Mouse (Mus musculus) CH12.LX (cell line): Measurements from ENCODE around the gene Cacul1. TPM values are rescaled to one million over a fixed set of nuclear protein-coding genes. Genes with fewer than 3 reads are reported as not detected.

Experiments used
- DNase-seq: peaks from one replicate; pipeline ENCODE4 v3.0.0-alpha.2; 2013; ENCODE audit errors: extremely low read depth
- H3K27ac ChIP-seq: 2 replicates; pipeline ENCODE4 v1.5.1; 2012; ENCODE audit warnings: low read depth, mild to moderate bottlenecking, control low read depth, moderate library complexity; ENCODE audit not compliant: insufficient read depth
- H3K27me3 ChIP-seq: replicated peaks from 2 replicates; pipeline ENCODE3; 2012; ENCODE audit warnings: inconsistent platforms
- H3K36me3 ChIP-seq, 2 experiments: replicated peaks in 1 of 2; 2 replicates each; pipeline versions ENCODE3 to v1.6.1; 2012; ENCODE audit warnings: inconsistent platforms in 1 of 2, low read length in 1 of 2, mild to moderate bottlenecking in 1 of 2, mixed read lengths in 1 of 2, moderate library complexity in 1 of 2; ENCODE audit not compliant: control insufficient read depth in 1 of 2, insufficient read depth in 1 of 2
- H3K4me1 ChIP-seq, 2 experiments: 2 replicates each; pipeline ENCODE4 v1.6.1; 2012; ENCODE audit warnings: inconsistent platforms in 1 of 2, moderate library complexity in 1 of 2; ENCODE audit not compliant: insufficient read depth in 2 of 2, control insufficient read depth in 1 of 2
- H3K4me2 ChIP-seq: 2 replicates; pipeline ENCODE4 v1.6.1; 2012; ENCODE audit warnings: low read depth, mild to moderate bottlenecking, control low read depth; ENCODE audit not compliant: poor library complexity, insufficient read depth, severe bottlenecking
- H3K4me3 ChIP-seq, 3 experiments: fragments of 150-350 bp in 1 of 3; sonication (generic) in 1 of 3; replicated peaks in 1 of 3; 2 replicates each; pipeline versions ENCODE3 to v1.5.1; 2011 to 2012; ENCODE audit warnings: low read depth in 2 of 3, low read length in 2 of 3, mild to moderate bottlenecking in 2 of 3, moderate library complexity in 2 of 3, control low read depth in 1 of 3, improper control_type of control experiment in 1 of 3, inconsistent platforms in 1 of 3, mixed read lengths in 1 of 3; ENCODE audit not compliant: poor library complexity in 1 of 3
- H3K79me2 ChIP-seq: replicated peaks from 2 replicates; pipeline ENCODE4 v1.6.1; 2012; ENCODE audit warnings: mild to moderate bottlenecking, moderate library complexity; ENCODE audit not compliant: control insufficient read depth, poor library complexity, insufficient read depth, severe bottlenecking; ENCODE audit errors: extremely low read depth
- H3K9ac ChIP-seq: 2 replicates; pipeline ENCODE4 v1.6.1; 2012; ENCODE audit warnings: low read depth, mild to moderate bottlenecking, control low read depth, moderate library complexity; ENCODE audit not compliant: insufficient read depth
- H3K9me3 ChIP-seq: replicated peaks from 2 replicates; pipeline ENCODE3; 2012; ENCODE audit warnings: low read length, inconsistent platforms, mixed read lengths
- BHLHE40 ChIP-seq: IDR thresholded peaks from 2 replicates; pipeline ENCODE4 v1.6.1; 2011; ENCODE audit warnings: mild to moderate bottlenecking, low read depth, low read length, improper control_type of control experiment
- CHD1 ChIP-seq: IDR thresholded peaks from 2 replicates; pipeline ENCODE4 v1.6.1; 2012; ENCODE audit warnings: low read depth, low read length, improper control_type of control experiment, inconsistent platforms
- CTCF ChIP-seq, 2 experiments: IDR thresholded peaks in 1 of 2; conservative IDR thresholded peaks in 1 of 2; 2 replicates each; pipeline ENCODE4 v1.5.1; 2011 to 2012; ENCODE audit warnings: low read depth in 2 of 2, low read length in 2 of 2, improper control_type of control experiment in 1 of 2, inconsistent platforms in 1 of 2, mild to moderate bottlenecking in 1 of 2, moderate library complexity in 1 of 2
- ELF1 ChIP-seq: IDR thresholded peaks from 2 replicates; pipeline ENCODE4 v1.6.1; 2014; ENCODE audit warnings: low read depth, mild to moderate bottlenecking, inconsistent platforms, low read length, improper control_type of control experiment
- ETS1 ChIP-seq: conservative IDR thresholded peaks from 2 replicates; pipeline ENCODE4 v1.6.1; 2012; ENCODE audit warnings: low read depth, mild to moderate bottlenecking, inconsistent platforms, low read length, improper control_type of control experiment, moderate library complexity
- IRF4 ChIP-seq: IDR thresholded peaks from 2 replicates; pipeline ENCODE4 v1.6.1; 2014; ENCODE audit warnings: low read depth, mild to moderate bottlenecking, inconsistent platforms, low read length, improper control_type of control experiment
- JUN ChIP-seq: IDR thresholded peaks from 2 replicates; pipeline ENCODE4 v1.6.1; 2011; ENCODE audit warnings: low read depth, mild to moderate bottlenecking, low read length, improper control_type of control experiment, moderate library complexity; ENCODE audit not compliant: insufficient read depth
- MAFK ChIP-seq: IDR thresholded peaks from 2 replicates; pipeline ENCODE4 v1.6.1; 2011; ENCODE audit warnings: low read length, improper control_type of control experiment; ENCODE audit not compliant: insufficient replicate concordance
- MAX ChIP-seq: IDR thresholded peaks from 2 replicates; pipeline ENCODE4 v1.6.1; 2011; ENCODE audit warnings: low read length, improper control_type of control experiment
- MAZ ChIP-seq: IDR thresholded peaks from 2 replicates; pipeline ENCODE4 v1.6.1; 2012; ENCODE audit warnings: low read depth, mild to moderate bottlenecking, inconsistent platforms, low read length, improper control_type of control experiment, moderate library complexity
- MEF2A ChIP-seq: IDR thresholded peaks from 2 replicates; pipeline ENCODE4 v1.6.1; 2014; ENCODE audit warnings: low read depth, mild to moderate bottlenecking, inconsistent platforms, low read length, improper control_type of control experiment, borderline replicate concordance
- MXI1 ChIP-seq: IDR thresholded peaks from 2 replicates; pipeline ENCODE4 v1.6.1; 2011; ENCODE audit warnings: mild to moderate bottlenecking, low read depth, low read length, improper control_type of control experiment
- MYC ChIP-seq: IDR thresholded peaks from 2 replicates; pipeline ENCODE4 v1.6.1; 2011; ENCODE audit warnings: low read depth, mild to moderate bottlenecking, improper control_type of control experiment, low read length
- NELFE ChIP-seq: IDR thresholded peaks from 2 replicates; pipeline ENCODE4 v1.6.1; 2011; ENCODE audit warnings: low read depth, low read length, improper control_type of control experiment
- POLR2A ChIP-seq: IDR thresholded peaks from 2 replicates; pipeline ENCODE4 v1.6.1; 2011; ENCODE audit warnings: low read depth, mild to moderate bottlenecking, improper control_type of control experiment, low read length
- SIN3A ChIP-seq: IDR thresholded peaks from 2 replicates; pipeline ENCODE4 v1.6.1; 2012; ENCODE audit warnings: low read length, improper control_type of control experiment, inconsistent platforms
- SMC3 ChIP-seq: IDR thresholded peaks from 2 replicates; pipeline ENCODE4 v1.6.1; 2011; ENCODE audit warnings: low read depth, low read length, improper control_type of control experiment
- TBP ChIP-seq: conservative IDR thresholded peaks from 2 replicates; pipeline ENCODE4 v1.6.1; 2011; ENCODE audit warnings: low read depth, low read length, improper control_type of control experiment
- TCF12 ChIP-seq: IDR thresholded peaks from 2 replicates; pipeline ENCODE4 v1.6.1; 2014; ENCODE audit warnings: low read depth, mild to moderate bottlenecking, inconsistent platforms, low read length, improper control_type of control experiment
- USF2 ChIP-seq: conservative IDR thresholded peaks from 2 replicates; pipeline ENCODE4 v1.6.1; 2011; ENCODE audit warnings: low read depth, low read length, improper control_type of control experiment
- ZC3H11A ChIP-seq: IDR thresholded peaks from 2 replicates; pipeline ENCODE4 v1.6.1; 2012; ENCODE audit warnings: low read depth, mild to moderate bottlenecking, inconsistent platforms, low read length, improper control_type of control experiment
- ZKSCAN1 ChIP-seq: IDR thresholded peaks from 2 replicates; pipeline ENCODE4 v1.6.1; 2012; ENCODE audit warnings: low read depth, inconsistent platforms, low read length, improper control_type of control experiment, borderline replicate concordance
- dilution Hi-C: fragments of 300-500 bp; cut with MboI; formaldehyde crosslinking; loops from 2 replicates; pipeline ENCODE4 v1.14.3; 2020; ENCODE audit warnings: low sequenced_read_pairs; ENCODE audit not compliant: extremely low pct_unique_long_range_greater_than_20kb, extremely low pct_ligation_motif_present
- in situ Hi-C: fragments of 300-500 bp; cut with MboI; formaldehyde crosslinking; loops from 3 replicates; pipeline ENCODE4 v1.14.3; 2019; ENCODE audit warnings: low sequenced_read_pairs, low pct_ligation_motif_present, low pct_unique_long_range_greater_than_20kb, mixed read lengths
- polyA plus RNA-seq: library from polyadenylated mRNA; unstranded; fragments of >175 nt; gene quantifications from 2 replicates; pipeline ENCODE4 v1.2.1, GENCODE M21; 2012; ENCODE audit warnings: low read depth; ENCODE audit not compliant: insufficient read length
- total RNA-seq, 2 experiments: library from RNA; depleted of rRNA; stranded (reverse); fragments of 300-350 nt in 1 of 2; fragments of >200 nt in 1 of 2; gene quantifications; 2 replicates each; pipeline ENCODE4 v1.2.3; 2012 to 2014

The Cacul1 gene
- total and polyA plus RNA-seq, 3 experiments = 17.8 to 45.7 (median 44.6) TPM

- TF ChIP-seq CTCF (conservative IDR thresholded peaks at IDR 0.05 in 1 of 2, IDR thresholded peaks at IDR 0.05 in 1 of 2; ENCODE audit: low read depth in 2 of 2, low read length in 2 of 2) = peak in 1 of 2 experiments; percentile 29; a peak in 1 of 4 replicates
- TF ChIP-seq ELF1 = no peak
- TF ChIP-seq NELFE = no peak
- no peak for TF ChIP-seq JUN
- TF ChIP-seq ZC3H11A = no peak
- no peak for TF ChIP-seq IRF4
- in situ Hi-C loops (no loop called here), dilution Hi-C loops (no loop called here)
- H3K36me3 ChIP-seq = peaks cover 5 to 48% of the 10 kb centered on the region in 2 experiments
- no peak overlapping the region for H3K27ac ChIP-seq
- no peak overlapping the region for H3K4me2 ChIP-seq
- H3K4me1 ChIP-seq = peaks cover 0 to 11% of the 10 kb centered on the region in 2 experiments; a peak in 1 of 4 replicates
- no peaks in the 10 kb centered on the region for H3K79me2 ChIP-seq
- H3K27me3 ChIP-seq = no peaks in the 10 kb centered on the region
- H3K4me3 ChIP-seq = no peak overlapping the region
- DNase-seq = no peak
- no peaks in the 10 kb centered on the region for H3K9me3 ChIP-seq
- H3K9ac ChIP-seq = no peak overlapping the region
Measured at GRCm38 (mm10) chr19:60543302-60543701, 37.5 kb downstream of the Cacul1 start.

DNA sequence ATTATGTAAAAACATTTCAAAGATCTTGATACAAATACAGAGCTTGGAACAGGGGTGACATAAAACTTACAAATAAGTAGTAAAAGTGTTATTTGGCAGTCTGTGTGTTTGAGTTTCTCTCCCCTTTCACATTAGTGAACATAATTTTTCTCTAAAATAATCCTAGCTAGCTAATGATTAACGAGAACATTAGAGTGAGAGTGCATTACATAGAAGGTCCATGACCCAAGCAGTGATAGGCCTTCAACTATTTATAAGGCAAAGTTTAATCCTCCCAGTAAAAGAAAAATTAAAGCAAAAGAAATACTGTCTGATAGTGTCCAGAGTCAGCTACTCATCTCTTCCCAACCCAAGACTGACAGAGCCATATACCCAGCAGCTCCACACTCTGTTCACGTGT, 48.9 kb downstream of the Cacul1 start:
- DNase-seq = no peak
- Histone ChIP-seq H3K4me3 (no peak overlapping the region), H3K27me3 (no peaks in the 10 kb centered on the region), H3K4me1 (peaks cover 0 to 14% of the 10 kb centered on the region in 2 experiments; a peak in 1 of 4 replicates), H3K36me3 (peaks cover 7 to 55% of the 10 kb centered on the region in 2 experiments), H3K9ac (no peak overlapping the region), H3K79me2 (no peaks in the 10 kb centered on the region), H3K27ac (no peak overlapping the region), H3K9me3 (no peaks in the 10 kb centered on the region), H3K4me2 (no peak overlapping the region)
- dilution Hi-C loops = no loop called here
- no peak for TF ChIP-seq TCF12
- no peak for TF ChIP-seq USF2
- TF ChIP-seq MAX = no peak
- no peak for TF ChIP-seq ELF1
- TF ChIP-seq MXI1 = no peak
- TF ChIP-seq SMC3 = no peak
- in situ Hi-C loops = no loop called here

GRCm38 (mm10) chr19:60530171-60530570, 50.7 kb downstream of the Cacul1 start:
- Histone ChIP-seq H3K9me3 (no peaks in the 10 kb centered on the region), H3K4me2 (no peak overlapping the region), H3K4me1 (peaks cover 0 to 10% of the 10 kb centered on the region in 2 experiments; a peak in 1 of 4 replicates), H3K79me2 (no peaks in the 10 kb centered on the region), H3K4me3 (no peak overlapping the region), H3K27me3 (no peaks in the 10 kb centered on the region), H3K9ac (no peak overlapping the region), H3K27ac (no peak overlapping the region), H3K36me3 (peaks cover 7 to 59% of the 10 kb centered on the region in 2 experiments)
- TF ChIP-seq SIN3A = no peak
- TF ChIP-seq MAX = no peak
- TF ChIP-seq POLR2A = no peak
- TF ChIP-seq MYC = no peak
- TF ChIP-seq BHLHE40 = no peak
- TF ChIP-seq NELFE = no peak
- no peak for TF ChIP-seq MAFK
- no peak for TF ChIP-seq ETS1
- no peak for TF ChIP-seq CTCF (conservative IDR thresholded peaks at IDR 0.05 in 1 of 2, IDR thresholded peaks at IDR 0.05 in 1 of 2; ENCODE audit: low read depth in 2 of 2, low read length in 2 of 2)
- no peak for TF ChIP-seq TBP
- no peak for TF ChIP-seq ELF1
- no peak for TF ChIP-seq MEF2A
- TF ChIP-seq CHD1 = no peak
- no peak for TF ChIP-seq ZKSCAN1
- TF ChIP-seq MAZ = no peak
- dilution Hi-C loops = no loop called here
- DNase-seq = no peak
- in situ Hi-C loops = no loop called here
